Mouse (Mus musculus) spleen, adult 2 months (tissue): ENCODE data around the gene Ccdc60. TPM values are rescaled to one million over a fixed set of nuclear protein-coding genes. Genes with fewer than 3 reads are reported as not detected.

Experiments
- DNase-seq, 2 experiments: peaks; one replicate each; pipeline versions ENCODE4 v3.0.0 to v3.0.0-alpha.2; 2012 to 2021; ENCODE audit warnings: low spot score in 2 of 2, low read depth in 1 of 2
- H3K27ac ChIP-seq: fragments of 200-500 bp; 2 replicates; pipeline ENCODE4 v1.5.1; 2012; ENCODE audit warnings: low read length, inconsistent platforms; ENCODE audit not compliant: insufficient read depth
- H3K27me3 ChIP-seq: fragments of 200-500 bp; 2 replicates; pipeline ENCODE4 v1.6.1; 2012; ENCODE audit warnings: mild to moderate bottlenecking, moderate library complexity, low read length, inconsistent platforms; ENCODE audit not compliant: control insufficient read depth, insufficient read depth
- H3K36me3 ChIP-seq: fragments of 200-500 bp; 2 replicates; pipeline ENCODE4 v1.6.1; 2012; ENCODE audit warnings: mild to moderate bottlenecking, low read length, inconsistent platforms; ENCODE audit not compliant: control insufficient read depth, insufficient read depth
- H3K4me1 ChIP-seq: fragments of 200-500 bp; 2 replicates; pipeline ENCODE4 v1.6.1; 2011; ENCODE audit warnings: inconsistent platforms; ENCODE audit not compliant: control insufficient read depth, insufficient read depth, insufficient read length
- H3K4me3 ChIP-seq: fragments of 200-500 bp; 2 replicates; pipeline ENCODE4 v1.5.1; 2011; ENCODE audit warnings: mild to moderate bottlenecking, inconsistent platforms; ENCODE audit not compliant: insufficient read depth, insufficient read length; ENCODE audit errors: extremely low read depth
- CTCF ChIP-seq: fragments of 200-500 bp; IDR thresholded peaks from 2 replicates; pipeline ENCODE4 v1.5.1; 2011; ENCODE audit warnings: mild to moderate bottlenecking, inconsistent platforms; ENCODE audit not compliant: insufficient read depth, insufficient read length, insufficient replicate concordance; ENCODE audit errors: extremely low read depth
- POLR2A ChIP-seq: fragments of 200-500 bp; IDR thresholded peaks from 2 replicates; pipeline ENCODE4 v1.6.1; 2011; ENCODE audit warnings: low read depth, low read length, inconsistent platforms
- WGBS: fragments of 180-500 bp; shearing (Covaris S2); methylation state at CpG from one replicate; pipeline ENCODE4 v1.1.7; 2018; 5-methylcytosine and 5-hydroxymethylcytosine counted together
- polyA plus RNA-seq: library from polyadenylated mRNA; depleted of rRNA; stranded (reverse); fragments of >200 nt; gene quantifications from 2 replicates; pipeline ENCODE4 v1.2.3, GENCODE M21; 2012

Ccdc60 gene
- polyA plus RNA-seq, 1 experiment: not detected

- WGBS: 63% methylated on average over 2 of the region's 2 CpGs
- TF ChIP-seq POLR2A (no peak), CTCF (no peak)
- H3K27me3 ChIP-seq: no peaks in the 10 kb centered on the region
- no peak overlapping the region for H3K27ac ChIP-seq
- no peaks in the 10 kb centered on the region for H3K36me3 ChIP-seq
- H3K4me1 ChIP-seq: no peaks in the 10 kb centered on the region
- DNase-seq: no peak
- no peak overlapping the region for H3K4me3 ChIP-seq
Observed at GRCm38 (mm10) chr5:116274818-116275217, 14.0 kb downstream of the Ccdc60 start.

GRCm38 (mm10) chr5:116274365-116274764 is 14.4 kb downstream of the Ccdc60 start:
- TF ChIP-seq POLR2A: no peak
- TF ChIP-seq CTCF: no peak
- H3K27me3 ChIP-seq: no peaks in the 10 kb centered on the region
- no peak overlapping the region for H3K4me3 ChIP-seq
- H3K27ac ChIP-seq: no peak overlapping the region
- no peak for DNase-seq
- no peaks in the 10 kb centered on the region for H3K36me3 ChIP-seq
- H3K4me1 ChIP-seq: no peaks in the 10 kb centered on the region
- WGBS: 76% methylated on average over 5 of the region's 5 CpGs

- H3K4me1 ChIP-seq: no peaks in the 10 kb centered on the region
- DNase-seq: no peak
- no peaks in the 10 kb centered on the region for H3K27me3 ChIP-seq
- no peak overlapping the region for H3K27ac ChIP-seq
- TF ChIP-seq POLR2A: no peak
- TF ChIP-seq CTCF: no peak
- H3K36me3 ChIP-seq: no peaks in the 10 kb centered on the region
- no peak overlapping the region for H3K4me3 ChIP-seq
- 77% methylated on average over 17 of the region's 17 CpGs for WGBS
Observed at GRCm38 (mm10) chr5:116271511-116272227, 17.1 kb downstream of the Ccdc60 start.

- Histone ChIP-seq H3K27me3 (no peaks in the 10 kb centered on the region), H3K4me3 (no peak overlapping the region), H3K36me3 (no peaks in the 10 kb centered on the region), H3K4me1 (no peaks in the 10 kb centered on the region), H3K27ac (no peak overlapping the region)
- TF ChIP-seq CTCF (no peak), POLR2A (no peak)
- WGBS: 93% methylated on average over 17 of the region's 17 CpGs
- no peak for DNase-seq
Observed at GRCm38 (mm10) chr5:116269212-116270145, 19.3 kb downstream of the Ccdc60 start.

DNA sequence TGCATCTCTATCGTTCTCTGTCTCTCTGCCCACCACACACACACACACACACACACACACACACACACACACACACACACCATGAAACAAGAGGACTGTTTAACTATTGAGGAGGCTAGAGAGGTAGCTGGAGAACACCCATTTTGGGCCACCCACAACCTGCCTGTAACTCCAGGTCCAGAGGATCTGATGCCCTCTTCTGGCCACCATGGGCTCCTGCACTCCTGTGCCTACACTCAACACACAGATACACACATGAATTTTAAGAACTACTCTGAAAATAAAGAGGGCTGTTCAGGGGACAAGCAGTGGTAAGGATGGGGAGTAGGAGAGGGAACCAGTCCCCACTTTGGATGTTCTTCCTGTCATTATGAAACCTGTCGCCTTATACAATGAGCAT is 26.1 kb downstream of the Ccdc60 start:
- no peaks in the 10 kb centered on the region for H3K4me1 ChIP-seq
- no peaks in the 10 kb centered on the region for H3K27me3 ChIP-seq
- H3K36me3 ChIP-seq: no peaks in the 10 kb centered on the region
- H3K27ac ChIP-seq: no peak overlapping the region
- H3K4me3 ChIP-seq: no peak overlapping the region
- 90% methylated on average over 2 of the region's 2 CpGs for WGBS
- no peak for DNase-seq
- no peak for TF ChIP-seq POLR2A
- TF ChIP-seq CTCF: no peak

DNA sequence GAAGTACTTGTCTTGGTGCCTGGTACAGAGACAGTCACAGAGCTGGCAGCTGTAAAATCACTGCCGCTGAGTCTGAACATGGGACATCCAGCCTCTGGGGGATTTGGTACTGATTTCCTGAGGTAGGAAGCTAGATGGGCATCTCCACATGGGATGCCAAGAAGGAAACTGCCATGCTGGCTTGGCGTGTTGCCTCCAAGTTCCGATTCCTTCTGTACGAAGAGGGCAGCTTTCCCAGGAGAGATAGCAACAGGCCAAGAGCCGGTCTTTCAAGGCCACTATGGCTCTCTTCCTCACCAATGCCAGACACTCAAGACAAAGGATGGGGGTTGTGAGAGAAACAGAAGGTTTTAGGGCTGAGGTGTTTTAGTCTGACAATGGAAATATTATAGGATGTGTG is 26.8 kb downstream of the Ccdc60 start:
- Histone ChIP-seq H3K27ac (no peak overlapping the region), H3K4me3 (no peak overlapping the region), H3K36me3 (no peaks in the 10 kb centered on the region), H3K4me1 (no peaks in the 10 kb centered on the region), H3K27me3 (no peaks in the 10 kb centered on the region)
- 89% methylated on average over 5 of the region's 5 CpGs for WGBS
- TF ChIP-seq POLR2A (no peak), CTCF (no peak)
- DNase-seq: no peak
